Mouse (Mus musculus): Measurements from ENCODE around the gene Htr1d.

DNA sequence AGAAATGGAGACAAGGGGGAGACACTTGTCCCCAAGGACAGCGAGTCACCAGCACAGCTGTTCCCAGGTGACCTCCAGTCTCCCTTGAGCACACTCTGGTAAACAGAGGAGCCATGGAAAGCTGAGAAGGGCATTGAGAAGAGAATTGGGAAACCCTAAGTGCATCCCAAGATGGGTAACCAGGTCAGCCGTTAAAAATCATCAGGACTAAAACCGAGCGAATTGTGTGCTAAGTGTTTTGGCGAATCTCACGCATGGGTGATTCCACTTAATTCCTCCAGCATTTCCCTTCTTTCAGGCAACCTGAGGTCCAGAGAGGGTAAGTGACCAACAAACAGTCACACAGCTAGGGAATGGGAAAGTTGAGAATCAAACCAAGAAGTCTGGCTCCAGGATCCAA is 3.9 kb upstream of the Htr1d start:
- no peak for TF ChIP-seq POLR2A (IDR thresholded peaks at IDR 0.05; ENCODE audit: low read depth, low read length)
- TF ChIP-seq CTCF (IDR thresholded peaks at IDR 0.05; ENCODE audit: borderline replicate concordance, insufficient read depth, low read length) = no peak
